Mouse (Mus musculus) embryonic facial prominence, embryonic 12.5 days (tissue): Measurements from ENCODE around the gene Setd1b. TPM values are rescaled to one million over a fixed set of nuclear protein-coding genes. Genes with fewer than 3 reads are reported as not detected.

Experiments used
- ATAC-seq: fragments of 200-750 bp; cut with Nextera tagmentation; 2 replicates; pipeline ENCODE4 v1.8.0; 2017; ENCODE audit not compliant: insufficient number of reproducible peaks, insufficient read depth, low FRiP score, low TSS enrichment
- H3K27ac ChIP-seq: fragments of 300-500 bp; sonication (generic); 2 replicates; pipeline ENCODE4 v1.5.1; 2016; ENCODE audit warnings: mild to moderate bottlenecking
- H3K27me3 ChIP-seq: fragments of 300-500 bp; sonication (generic); 2 replicates; pipeline ENCODE4 v1.6.1; 2016; ENCODE audit warnings: mild to moderate bottlenecking, moderate library complexity
- H3K36me3 ChIP-seq: fragments of 300-500 bp; sonication (generic); 2 replicates; pipeline ENCODE4 v1.6.1; 2016; ENCODE audit warnings: mild to moderate bottlenecking
- H3K4me1 ChIP-seq: fragments of 300-500 bp; sonication (generic); 2 replicates; pipeline ENCODE4 v1.6.1; 2016
- H3K4me2 ChIP-seq: fragments of 300-500 bp; sonication (generic); replicated peaks from 2 replicates; pipeline ENCODE4 v1.6.1; 2016; ENCODE audit warnings: mild to moderate bottlenecking, moderate library complexity
- H3K4me3 ChIP-seq: fragments of 300-500 bp; sonication (generic); 2 replicates; pipeline ENCODE4 v1.5.1; 2016; ENCODE audit warnings: mild to moderate bottlenecking
- H3K9ac ChIP-seq: fragments of 300-500 bp; sonication (generic); 2 replicates; pipeline ENCODE4 v1.6.1; 2016; ENCODE audit warnings: mild to moderate bottlenecking, moderate library complexity
- H3K9me3 ChIP-seq: fragments of 300-500 bp; sonication (generic); 2 replicates; pipeline ENCODE4 v1.6.1; 2016; ENCODE audit warnings: mild to moderate bottlenecking, moderate library complexity
- WGBS: fragments of 180-500 bp; shearing (Covaris S2); methylation state at CpG from one replicate; pipeline ENCODE4 v1.1.7; 2016; 5-methylcytosine and 5-hydroxymethylcytosine counted together
- polyA plus RNA-seq: library from polyadenylated mRNA; unstranded; fragments of >200 nt; fragmentation: Nextera tagmentation; extraction: Ambion mirVana; gene quantifications from 2 replicates; pipeline ENCODE4 v1.2.1, GENCODE M21; 2016

Setd1b gene
- polyA plus RNA-seq, 1 experiment from 2014 or later: 12.4 TPM

DNA sequence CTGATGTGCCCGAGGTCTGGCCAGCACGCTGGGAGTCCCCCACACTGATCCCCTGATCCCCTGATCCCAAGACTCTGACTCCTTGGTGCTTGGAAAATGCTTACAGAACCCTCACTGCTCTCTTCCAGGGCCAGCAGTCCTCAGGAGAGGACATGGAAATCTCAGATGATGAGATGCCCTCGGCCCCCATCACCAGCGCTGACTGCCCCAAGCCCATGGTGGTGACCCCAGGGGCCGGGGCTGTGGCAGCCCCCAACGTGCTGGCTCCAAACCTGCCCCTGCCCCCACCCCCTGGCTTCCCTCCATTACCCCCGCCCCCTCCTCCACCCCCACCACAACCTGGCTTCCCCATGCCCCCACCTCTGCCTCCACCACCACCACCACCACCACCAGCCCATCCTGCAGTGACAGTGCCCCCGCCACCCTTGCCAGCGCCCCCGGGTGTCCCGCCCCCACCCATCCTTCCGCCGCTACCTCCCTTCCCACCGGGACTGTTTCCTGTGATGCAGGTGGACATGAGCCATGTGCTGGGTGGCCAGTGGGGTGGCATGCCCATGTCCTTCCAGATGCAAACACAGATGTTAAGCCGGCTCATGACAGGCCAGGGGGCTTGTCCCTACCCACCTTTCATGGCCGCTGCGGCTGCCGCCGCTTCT is 9.8 kb downstream of the Setd1b start:
- Histone ChIP-seq H3K4me2 (no peak overlapping the region), H3K4me3 (no peak overlapping the region), H3K4me1 (peaks cover 32% of the 10 kb centered on the region), H3K27me3 (no peaks in the 10 kb centered on the region), H3K36me3 (peaks cover 73% of the 10 kb centered on the region), H3K9me3 (no peaks in the 10 kb centered on the region), H3K27ac (no peak overlapping the region), H3K9ac (no peak overlapping the region)
- 92% methylated on average over 18 of the region's 19 CpGs for WGBS
- no peak for ATAC-seq

DNA sequence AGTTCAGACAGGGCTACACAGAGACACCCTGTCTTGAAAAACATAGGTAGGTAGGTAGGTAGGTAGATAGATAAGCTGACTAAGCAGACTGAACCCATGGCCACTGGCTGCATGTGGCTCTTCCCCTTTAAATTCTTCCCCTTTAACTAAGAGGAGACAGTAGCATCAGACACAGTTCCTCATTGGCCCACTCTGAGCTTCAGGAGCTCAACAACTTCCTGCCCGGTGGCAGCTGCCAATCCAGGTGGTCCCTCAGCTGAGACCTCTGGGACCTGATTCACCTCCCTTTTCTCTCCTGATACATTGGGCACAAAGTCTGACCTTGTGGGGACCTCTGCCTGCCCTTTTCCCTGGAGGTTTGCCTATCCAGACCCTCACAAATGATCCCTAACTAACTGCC is 10.9 kb downstream of the Setd1b start:
- ATAC-seq: no peak
- H3K4me1 ChIP-seq: peaks cover 32% of the 10 kb centered on the region
- H3K9me3 ChIP-seq: no peaks in the 10 kb centered on the region
- no peak overlapping the region for H3K27ac ChIP-seq
- H3K27me3 ChIP-seq: no peaks in the 10 kb centered on the region
- peaks cover 73% of the 10 kb centered on the region for H3K36me3 ChIP-seq
- no peak overlapping the region for H3K4me2 ChIP-seq
- WGBS: 62% methylated on average over 1 of the region's 1 CpGs
- H3K4me3 ChIP-seq: no peak overlapping the region
- H3K9ac ChIP-seq: no peak overlapping the region

DNA sequence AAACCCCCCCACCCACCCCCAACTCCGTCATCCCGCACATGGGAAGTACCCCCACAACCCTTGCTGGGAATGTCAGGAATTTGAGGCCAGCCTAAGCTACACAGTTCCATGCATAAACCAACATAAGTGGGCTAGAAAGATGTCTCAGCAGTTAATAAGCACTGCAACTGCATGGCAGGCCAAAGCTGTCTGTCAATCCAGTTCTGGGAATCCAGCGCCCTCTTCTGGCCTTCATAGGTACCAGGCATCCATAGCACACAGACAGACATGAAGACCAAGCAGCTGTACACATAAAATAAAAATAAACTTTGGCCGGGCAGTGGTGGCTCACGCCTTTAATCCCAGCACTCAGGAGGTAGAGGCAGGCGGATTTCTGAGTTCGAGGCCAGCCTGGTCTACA is 13.4 kb downstream of the Setd1b start:
- no peak for ATAC-seq
- WGBS: 56% methylated on average over 7 of the region's 7 CpGs
- H3K36me3 ChIP-seq: peaks cover 83% of the 10 kb centered on the region

DNA sequence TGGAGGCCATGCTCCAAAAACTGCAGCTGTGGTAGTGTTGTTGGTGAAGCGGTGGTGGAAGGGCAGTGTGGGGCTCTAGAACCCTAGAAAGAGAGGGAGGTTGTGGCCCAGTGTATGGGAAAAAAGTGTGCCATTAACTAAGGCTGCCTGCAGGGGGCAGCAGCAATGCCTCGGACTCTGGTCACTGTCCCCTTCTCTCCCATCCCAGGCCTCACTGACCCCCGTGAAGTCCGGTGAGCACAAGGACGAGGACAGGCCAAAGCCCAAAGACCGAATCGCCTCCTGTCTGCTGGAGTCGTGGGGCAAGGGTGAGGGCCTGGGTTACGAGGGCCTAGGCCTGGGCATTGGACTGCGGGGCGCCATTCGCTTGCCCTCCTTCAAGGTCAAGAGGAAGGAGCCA is 14.8 kb downstream of the Setd1b start:
- no peaks in the 10 kb centered on the region for H3K27me3 ChIP-seq
- H3K9ac ChIP-seq: no peak overlapping the region
- no peaks in the 10 kb centered on the region for H3K4me1 ChIP-seq
- H3K4me3 ChIP-seq: no peak overlapping the region
- peaks cover 86% of the 10 kb centered on the region for H3K36me3 ChIP-seq
- no peak overlapping the region for H3K27ac ChIP-seq
- no peak overlapping the region for H3K4me2 ChIP-seq
- no peak for ATAC-seq
- H3K9me3 ChIP-seq: no peaks in the 10 kb centered on the region
- WGBS: 91% methylated on average over 12 of the region's 12 CpGs

More for the DNA sequence above, 13.4 kb downstream of the Setd1b start:
- H3K4me1 ChIP-seq: peaks cover 9% of the 10 kb centered on the region
- H3K9me3 ChIP-seq: no peaks in the 10 kb centered on the region
- H3K27me3 ChIP-seq: no peaks in the 10 kb centered on the region
- no peak overlapping the region for H3K4me2 ChIP-seq
- no peak overlapping the region for H3K27ac ChIP-seq
- H3K4me3 ChIP-seq: no peak overlapping the region
- no peak overlapping the region for H3K9ac ChIP-seq

DNA sequence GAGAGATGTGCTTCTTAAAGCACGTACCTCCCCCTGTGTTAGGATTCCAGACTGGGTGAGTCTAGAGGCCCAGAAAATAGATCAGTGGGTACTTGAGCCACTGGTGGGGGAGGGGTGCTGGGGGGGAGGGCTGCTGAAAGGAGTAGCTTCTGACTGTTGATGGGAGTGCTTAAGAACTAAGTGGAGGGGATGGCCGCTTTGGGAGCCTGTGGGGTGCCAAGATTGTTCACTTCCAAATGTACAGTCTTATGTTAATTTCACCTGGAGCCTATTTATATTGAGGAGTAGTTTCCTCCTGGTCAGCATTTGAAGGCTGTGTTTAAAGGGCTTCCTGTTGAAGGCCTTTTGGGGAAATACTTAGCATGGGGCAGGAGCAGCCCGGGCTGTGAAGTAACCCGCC is 16.0 kb downstream of the Setd1b start:
- Histone ChIP-seq H3K4me2 (no peak overlapping the region), H3K36me3 (peaks cover 85% of the 10 kb centered on the region), H3K4me3 (no peak overlapping the region), H3K9me3 (no peaks in the 10 kb centered on the region), H3K4me1 (no peaks in the 10 kb centered on the region), H3K27me3 (no peaks in the 10 kb centered on the region), H3K9ac (no peak overlapping the region), H3K27ac (no peak overlapping the region)
- 86% methylated on average over 4 of the region's 4 CpGs for WGBS
- ATAC-seq: no peak

DNA sequence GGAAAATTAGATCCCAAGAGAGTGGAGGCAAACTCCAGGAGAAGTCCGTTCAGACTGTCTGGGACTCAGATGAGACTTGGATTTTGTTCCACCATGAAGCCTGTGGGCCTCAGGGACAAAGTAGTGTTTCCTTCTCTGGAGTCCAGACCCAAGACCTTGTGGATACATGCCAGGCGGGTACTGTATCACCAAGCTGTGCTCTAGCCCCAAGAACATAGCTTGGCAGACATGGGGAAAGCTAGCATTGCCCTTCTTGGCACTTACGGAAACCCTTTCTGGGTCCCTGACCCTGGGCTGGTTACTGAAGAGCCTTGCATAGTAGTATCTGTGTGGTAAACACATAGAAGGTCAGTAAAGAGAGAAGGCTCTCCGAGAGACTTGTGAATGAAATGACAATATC is 17.5 kb downstream of the Setd1b start:
- WGBS: 90% methylated on average over 4 of the region's 4 CpGs
- Histone ChIP-seq H3K4me1 (no peaks in the 10 kb centered on the region), H3K27me3 (no peaks in the 10 kb centered on the region), H3K4me3 (no peak overlapping the region), H3K9me3 (no peaks in the 10 kb centered on the region), H3K36me3 (peaks cover 86% of the 10 kb centered on the region), H3K4me2 (no peak overlapping the region), H3K9ac (no peak overlapping the region), H3K27ac (no peak overlapping the region)
- no peak for ATAC-seq

DNA sequence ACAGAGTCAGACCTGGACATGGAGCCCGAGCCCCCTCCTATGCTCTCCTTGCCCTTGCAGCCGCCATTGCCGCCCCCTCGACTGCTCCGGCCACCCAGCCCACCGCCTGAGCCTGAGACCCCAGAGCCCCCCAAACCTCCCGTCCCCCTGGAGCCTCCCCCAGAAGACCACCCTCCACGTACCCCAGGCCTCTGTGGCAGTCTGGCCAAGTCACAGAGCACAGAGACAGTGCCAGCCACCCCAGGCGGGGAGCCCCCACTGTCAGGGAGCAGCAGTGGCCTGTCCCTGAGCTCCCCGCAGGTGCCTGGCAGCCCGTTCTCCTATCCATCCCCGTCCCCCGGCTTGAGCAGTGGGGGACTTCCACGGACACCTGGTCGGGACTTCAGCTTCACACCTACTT is 17.9 kb downstream of the Setd1b start:
- H3K36me3 ChIP-seq: peaks cover 85% of the 10 kb centered on the region
- H3K27ac ChIP-seq: no peak overlapping the region
- H3K9ac ChIP-seq: no peak overlapping the region
- H3K4me1 ChIP-seq: no peaks in the 10 kb centered on the region
- no peak for ATAC-seq
- H3K4me2 ChIP-seq: no peak overlapping the region
- H3K9me3 ChIP-seq: no peaks in the 10 kb centered on the region
- WGBS: 89% methylated on average over 15 of the region's 15 CpGs
- H3K27me3 ChIP-seq: no peaks in the 10 kb centered on the region
- no peak overlapping the region for H3K4me3 ChIP-seq

DNA sequence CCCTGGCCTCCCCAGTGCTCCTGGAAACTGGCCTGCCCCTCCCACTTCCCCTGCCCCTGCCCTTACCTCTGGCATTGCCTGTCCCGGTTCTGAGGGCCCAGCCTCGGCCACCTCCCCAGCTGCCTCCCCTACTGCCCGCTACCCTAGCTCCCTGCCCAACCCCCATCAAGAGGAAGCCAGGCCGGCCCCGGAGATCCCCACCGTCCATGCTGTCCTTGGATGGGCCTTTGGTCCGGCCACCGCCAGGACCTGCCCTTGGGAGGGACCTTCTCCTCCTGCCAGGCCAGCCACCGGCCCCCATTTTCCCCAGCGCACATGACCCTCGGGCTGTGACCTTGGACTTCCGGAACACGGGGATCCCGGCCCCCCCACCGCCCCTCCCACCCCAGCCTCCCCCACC is 18.3 kb downstream of the Setd1b start:
- no peak overlapping the region for H3K9ac ChIP-seq
- no peaks in the 10 kb centered on the region for H3K27me3 ChIP-seq
- no peak overlapping the region for H3K27ac ChIP-seq
- no peaks in the 10 kb centered on the region for H3K4me1 ChIP-seq
- WGBS: 92% methylated on average over 15 of the region's 15 CpGs
- peaks cover 82% of the 10 kb centered on the region for H3K36me3 ChIP-seq
- no peak overlapping the region for H3K4me3 ChIP-seq
- H3K4me2 ChIP-seq: no peak overlapping the region
- no peak for ATAC-seq
- no peaks in the 10 kb centered on the region for H3K9me3 ChIP-seq

DNA sequence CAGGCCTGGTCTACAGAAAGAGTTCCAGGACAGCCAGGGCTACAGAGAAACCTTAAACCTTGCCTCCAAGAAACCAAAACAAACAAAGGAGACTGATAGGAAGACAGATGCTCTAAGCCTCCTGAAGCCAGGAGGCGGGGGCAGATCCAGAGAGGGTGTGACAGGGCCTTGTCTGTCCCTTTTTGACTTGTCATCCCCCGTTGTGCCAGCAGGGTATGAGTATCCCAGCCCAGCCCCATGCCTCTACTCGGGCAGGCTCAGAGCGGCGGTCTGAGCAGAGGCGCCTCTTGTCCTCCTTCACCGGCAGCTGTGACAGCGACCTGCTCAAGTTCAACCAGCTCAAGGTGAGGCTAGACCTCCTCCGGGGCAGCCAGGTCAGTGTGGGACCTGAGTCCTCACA is 20.9 kb downstream of the Setd1b start:
- Histone ChIP-seq H3K4me3 (no peak overlapping the region), H3K9ac (no peak overlapping the region), H3K4me2 (no peak overlapping the region), H3K27me3 (no peaks in the 10 kb centered on the region), H3K4me1 (no peaks in the 10 kb centered on the region), H3K36me3 (peaks cover 86% of the 10 kb centered on the region), H3K9me3 (no peaks in the 10 kb centered on the region), H3K27ac (no peak overlapping the region)
- WGBS: 82% methylated on average over 9 of the region's 9 CpGs
- no peak for ATAC-seq

DNA sequence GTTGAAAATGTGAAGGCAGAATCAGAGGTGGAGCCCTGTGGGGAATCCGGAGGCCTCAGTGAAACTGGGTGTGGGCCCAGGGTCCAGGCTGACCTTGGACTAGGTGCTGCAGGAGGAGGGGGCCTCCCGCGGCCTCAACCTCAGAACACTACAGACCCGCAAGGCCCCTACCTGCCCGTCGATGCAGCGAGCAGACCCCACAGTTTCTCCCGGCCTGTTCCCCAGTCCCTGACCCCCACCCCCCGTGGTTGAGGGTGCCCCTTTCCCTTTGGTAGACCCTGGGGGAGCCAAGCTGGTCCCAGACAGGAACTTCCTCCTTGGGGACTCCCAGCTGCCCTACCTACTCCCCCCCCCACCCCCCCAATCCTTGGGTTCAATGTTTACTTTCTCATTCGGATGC is 24.4 kb downstream of the Setd1b start:
- no peak overlapping the region for H3K4me3 ChIP-seq
- H3K4me2 ChIP-seq: no peak overlapping the region
- no peaks in the 10 kb centered on the region for H3K9me3 ChIP-seq
- WGBS: 93% methylated on average over 10 of the region's 10 CpGs
- H3K27me3 ChIP-seq: no peaks in the 10 kb centered on the region
- H3K9ac ChIP-seq: no peak overlapping the region
- peaks cover 4% of the 10 kb centered on the region; the same call in 1 of the 2 replicates for H3K4me1 ChIP-seq
- H3K27ac ChIP-seq: no peak overlapping the region
- H3K36me3 ChIP-seq: peaks cover 52% of the 10 kb centered on the region
- ATAC-seq: no peak

DNA sequence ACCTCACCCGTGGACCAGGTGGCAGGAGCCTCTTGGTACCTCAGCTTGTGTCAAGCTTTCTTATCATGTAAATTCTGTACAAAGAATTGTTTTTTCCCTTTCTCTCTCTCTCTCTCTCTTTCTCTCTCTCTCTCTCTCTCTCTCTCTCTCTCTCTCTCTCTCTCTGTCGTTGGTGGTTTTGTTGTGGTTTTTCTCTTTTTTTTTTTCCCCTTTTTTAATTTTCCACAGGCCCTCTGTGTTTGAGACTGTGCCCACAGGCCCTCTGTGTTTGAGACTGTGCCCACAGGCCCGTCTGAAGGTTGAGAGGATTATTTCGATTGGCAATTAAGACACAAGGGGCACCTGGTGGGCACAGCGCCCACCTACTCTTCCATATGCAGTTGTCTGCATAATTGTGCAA is 25.6 kb downstream of the Setd1b start:
- no peak for ATAC-seq
- no peak overlapping the region for H3K27ac ChIP-seq
- H3K4me3 ChIP-seq: no peak overlapping the region
- no peaks in the 10 kb centered on the region for H3K9me3 ChIP-seq
- 79% methylated on average over 5 of the region's 5 CpGs for WGBS
- H3K9ac ChIP-seq: no peak overlapping the region
- H3K4me1 ChIP-seq: peaks cover 15% of the 10 kb centered on the region
- H3K27me3 ChIP-seq: no peaks in the 10 kb centered on the region
- H3K4me2 ChIP-seq: no peak overlapping the region
- H3K36me3 ChIP-seq: peaks cover 42% of the 10 kb centered on the region

DNA sequence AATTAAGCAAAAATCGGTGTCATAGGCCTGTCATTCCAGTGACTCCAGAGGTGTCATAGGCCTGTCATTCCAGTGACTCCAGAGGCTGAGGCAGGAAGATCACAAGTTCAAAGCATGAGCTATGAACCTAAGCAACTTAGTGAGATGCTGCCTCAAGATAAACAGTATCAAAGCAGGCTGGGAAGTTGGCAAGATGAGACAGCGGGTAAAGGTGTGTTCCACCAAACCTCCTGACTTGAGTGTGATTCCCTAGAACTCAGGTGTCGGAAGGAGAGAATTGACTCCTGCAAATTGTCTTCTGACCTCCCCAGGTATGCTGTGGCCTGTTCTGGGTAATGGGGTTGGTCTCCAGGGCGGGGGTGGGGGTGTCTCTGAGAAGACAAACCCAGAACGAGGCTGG is 27.3 kb downstream of the Setd1b start, which contains the start of gene Psmd9:
TSS of gene Psmd9 (plus strand) at position 130 of the 400 bp plus-strand sequence.
- Histone ChIP-seq H3K9me3 (no peaks in the 10 kb centered on the region), H3K9ac (no peak within 1 kb of the TSS), H3K4me1 (peaks cover 19% of the 10 kb centered on the region), H3K4me3 (no peak within 1 kb of the TSS), H3K36me3 (peaks cover 25% of the 10 kb centered on the region), H3K27ac (peak within 1 kb of the TSS; percentile 24; the same call in 1 of the 2 replicates), H3K4me2 (no peak within 1 kb of the TSS), H3K27me3 (no peaks in the 10 kb centered on the region)
- ATAC-seq: no peak
- WGBS: 85% methylated on average over 5 of the region's 5 CpGs
